Mouse (Mus musculus): Measurements from ENCODE around the gene Phlpp2. TPM values are rescaled to one million over a fixed set of nuclear protein-coding genes. Genes with fewer than 3 reads are reported as not detected.

Phlpp2 gene
- polyA plus RNA-seq, 1 experiment from 2014 or later = 2.0 TPM

Other genes starting within 250 kb of the Phlpp2 start
- 79.1 to 112 TPM (median 87.3 TPM) in 3 replicates for gene Ist1, start 175.3 kb upstream of the Phlpp2 start, polyA plus RNA-seq (2018)
- gene Zfp821, start 163.0 kb upstream of the Phlpp2 start, polyA plus RNA-seq (2018) = 9.2 to 15.3 TPM (median 14.5 TPM) in 3 replicates
- 15.8 to 17.7 TPM (median 17.0 TPM) in 3 replicates for gene Atxn1l, start 130.8 kb upstream of the Phlpp2 start, polyA plus RNA-seq (2018)
- gene Ap1g1, start 90.0 kb upstream of the Phlpp2 start, polyA plus RNA-seq (2018) = 80.1 to 112 TPM (median 80.8 TPM) in 3 replicates
- not detected in 3 replicates for gene Marveld3, start 93.7 kb downstream of the Phlpp2 start, polyA plus RNA-seq (2018)
- gene Tat, start 121.9 kb downstream of the Phlpp2 start, polyA plus RNA-seq (2018) = not detected in 3 replicates
- not detected in 3 replicates for gene Chst4, start 171.2 kb downstream of the Phlpp2 start, polyA plus RNA-seq (2018)
- gene Zfp612, start 211.2 kb downstream of the Phlpp2 start, polyA plus RNA-seq (2018) = not detected in 3 replicates
- gene Gm21964, start 232.7 kb downstream of the Phlpp2 start, polyA plus RNA-seq (2018) = not detected in 3 replicates
- gene Gm17720, start 234.2 kb downstream of the Phlpp2 start, polyA plus RNA-seq (2018) = not detected in 3 replicates